17 mouse cellular contexts compared by ENCODE assay signal in genomic region chr7:97420406-97420805, GRCm38 (mm10). TPM values are rescaled to one million over a fixed set of nuclear protein-coding genes. Genes with fewer than 3 reads are reported as not detected.
DNase-seq lines count a peak whose midpoint lies in the region; ATAC-seq and TF ChIP-seq lines count a peak whose summit lies in the region.
"Had no signal": no experiment of that assay in that cellular context is flagged by ENCODE, and none has a peak within 500 bp of the region (broad histone marks: within the 10 kb centered on the region; RNA-seq: fewer than 3 reads in every experiment).

No protein-coding gene starts in this region.

- H3K27ac ChIP-seq in heart, postnatal 0 days (ENCODE audit: low read depth) = no peak overlapping the region
- H3K27ac ChIP-seq: hindbrain, embryonic 13.5 days; limb, embryonic 13.5 days; midbrain, embryonic 15.5 days had no signal

- no peaks in the 10 kb centered on the region for H3K9me3 ChIP-seq in heart, postnatal 0 days (replicated peaks; ENCODE audit: control insufficient read depth, low read length)
- H3K9me3 ChIP-seq: hindbrain, embryonic 13.5 days; limb, embryonic 13.5 days; megakaryocyte, embryonic 14.5 days; midbrain, embryonic 15.5 days had no signal

- no peaks in the 10 kb centered on the region for H3K36me3 ChIP-seq in heart, postnatal 0 days (replicated peaks; ENCODE audit: control insufficient read depth, insufficient read depth, low read length)
- H3K36me3 ChIP-seq: hindbrain, embryonic 13.5 days; limb, embryonic 13.5 days; midbrain, embryonic 15.5 days had no signal

- TF ChIP-seq EP300 in heart, postnatal 0 days (IDR thresholded peaks at IDR 0.05; ENCODE audit: low read depth) = no peak

- H3K4me3 ChIP-seq in heart, postnatal 0 days (ENCODE audit: low read depth, low read length) = no peak overlapping the region
- H3K4me3 ChIP-seq: hindbrain, embryonic 13.5 days; limb, embryonic 13.5 days; megakaryocyte, embryonic 14.5 days; midbrain, embryonic 15.5 days had no signal

- H3K9ac ChIP-seq in heart, postnatal 0 days (replicated peaks; ENCODE audit: low read depth, low read length) = peak overlapping the region; percentile 26; the same call in 1 of the 2 replicates
- H3K9ac ChIP-seq: limb, embryonic 13.5 days; midbrain, embryonic 15.5 days had no signal

- no peak overlapping the region for H3K4me2 ChIP-seq in heart, postnatal 0 days (ENCODE audit: low read depth, low read length)
- H3K4me2 ChIP-seq: hindbrain, embryonic 13.5 days; limb, embryonic 13.5 days; midbrain, embryonic 15.5 days had no signal

- ATAC-seq in heart, postnatal 0 days (ENCODE audit: insufficient read depth, low read depth) = no peak
- ATAC-seq: activated CD4-positive, CD25-positive, alpha-beta regulatory T cell, adult 4 months; intestine, embryonic 16.5 days; midbrain, embryonic 15.5 days; Patski had no signal

- no peaks in the 10 kb centered on the region for H3K27me3 ChIP-seq in heart, postnatal 0 days (ENCODE audit: control insufficient read depth, insufficient read depth, low read length)
- H3K27me3 ChIP-seq: hindbrain, embryonic 13.5 days; limb, embryonic 13.5 days; midbrain, embryonic 15.5 days; Patski had no signal

- peak; percentile 51 for DNase-seq in cerebellum, adult 9-11 months
- DNase-seq in cerebellum, adult 8-10 months = no peak
- DNase-seq in heart, postnatal 0 days (ENCODE audit: low spot score) = no peak
- DNase-seq in heart, postnatal 4 days = no peak
- peak; percentile 33 for DNase-seq in adrenal gland, postnatal 25 days
- peak; percentile 35 for DNase-seq in testis, postnatal 14 days (ENCODE audit: low spot score)
- no peak for DNase-seq in retina, postnatal 1 day
- DNase-seq: kidney, postnatal 10 days; thymus, adult 2 months had no signal

- 68% methylated on average over 1 of the region's 1 CpGs for WGBS in heart, postnatal 0 days

- no peak for TF ChIP-seq CTCF in heart, postnatal 0 days (IDR thresholded peaks at IDR 0.05; ENCODE audit: low read depth)

- H3K4me1 ChIP-seq in heart, postnatal 0 days (ENCODE audit: control insufficient read depth, insufficient read depth) = peaks cover 17% of the 10 kb centered on the region

RNA-seq across cellular contexts. Expression of gene Thrsp, which starts 2.9 kb away (rescaled TPM):
- 1.0 and 1.9 TPM in 2 replicates for total RNA-seq in heart, postnatal 0 days (2014; rRNA removed; ENCODE audit: low replicate concordance)
- polyA plus RNA-seq in heart, postnatal 0 days (2015; fragmentation: Nextera tagmentation; extraction: Ambion mirVana) = 3.9 and 4.3 TPM in 2 replicates
- 1 to 10 TPM; 4.3 to 6.4 TPM for total RNA-seq in heart, postnatal 4 days (2021)
- total RNA-seq in adrenal gland, postnatal 25 days (2021) = 584 and 613 TPM in 2 replicates
- total RNA-seq: neutrophil, adult 5-6 weeks had no signal
- polyA plus RNA-seq: activated CD4-positive, CD25-positive, alpha-beta regulatory T cell, adult 4 months had no signal

RNA-seq across cellular contexts. Expression of gene Ndufc2, which starts 20.6 kb away (rescaled TPM):
- 797 and 949 TPM in 2 replicates for total RNA-seq in heart, postnatal 0 days (2014; rRNA removed; ENCODE audit: low replicate concordance)
- 1,243 and 1,339 TPM in 2 replicates for polyA plus RNA-seq in heart, postnatal 0 days (2015; fragmentation: Nextera tagmentation; extraction: Ambion mirVana)
- total RNA-seq in heart, postnatal 4 days (2021) = 100 to 1,000 TPM; 507 TPM
- total RNA-seq in adrenal gland, postnatal 25 days (2021) = 221 and 290 TPM in 2 replicates

RNA-seq across cellular contexts. Expression of gene Kctd14, which starts 30.7 kb away (rescaled TPM):
- total RNA-seq in heart, postnatal 0 days (2014; rRNA removed; ENCODE audit: low replicate concordance) = not detected in 2 replicates
- 0.34 and 0.62 TPM in 2 replicates for polyA plus RNA-seq in heart, postnatal 0 days (2015; fragmentation: Nextera tagmentation; extraction: Ambion mirVana)
- total RNA-seq in heart, postnatal 4 days (2021) = under 1 TPM; 0.36 to 0.50 TPM
- 1.7 TPM in 2 replicates for total RNA-seq in adrenal gland, postnatal 25 days (2021)
- polyA plus RNA-seq: Patski had no signal

RNA-seq across cellular contexts. Expression of gene Alg8, which starts 49.0 kb away (rescaled TPM):
- total RNA-seq in heart, postnatal 0 days (2014; rRNA removed; ENCODE audit: low replicate concordance) = 9.9 and 20.1 TPM in 2 replicates
- polyA plus RNA-seq in heart, postnatal 0 days (2015; fragmentation: Nextera tagmentation; extraction: Ambion mirVana) = 11.3 and 12.9 TPM in 2 replicates
- total RNA-seq in heart, postnatal 4 days (2021) = 10 to 100 TPM; 12.5 to 13.4 TPM
- total RNA-seq in adrenal gland, postnatal 25 days (2021) = 17.4 and 24.3 TPM in 2 replicates

Comparison
In these comparisons a context has a peak if more than half of its experiments do, and no peak if none do; other contexts are left out.
1. DNase-seq: peak in cerebellum, adult 9-11 months (single experiment), adrenal gland, postnatal 25 days (single experiment) and testis, postnatal 14 days (single experiment); none in cerebellum, adult 8-10 months (single experiment), heart, postnatal 0 days (single experiment), heart, postnatal 4 days (single experiment) and retina, postnatal 1 day (single experiment).
2. RNA of gene Thrsp, which starts 2.9 kb away (total RNA-seq): 584 to 613 TPM in adrenal gland, postnatal 25 days; 4.3 to 6.4 TPM in heart, postnatal 4 days and 1.0 to 1.9 TPM in heart, postnatal 0 days; every median in the first group is over 10 times any median in the second.